Mouse (Mus musculus) mouse trophoblast stem cell (cell line): ENCODE results near the gene Gpc6.

Experiments used
- in situ Hi-C, 2 experiments: fragments of 300-500 bp; cut with MseI, MboI; formaldehyde crosslinking; loops; 2 replicates in 1 of 2; 3 replicates in 1 of 2; pipeline ENCODE4 v1.15.1; 2025

Gpc6 gene

DNA sequence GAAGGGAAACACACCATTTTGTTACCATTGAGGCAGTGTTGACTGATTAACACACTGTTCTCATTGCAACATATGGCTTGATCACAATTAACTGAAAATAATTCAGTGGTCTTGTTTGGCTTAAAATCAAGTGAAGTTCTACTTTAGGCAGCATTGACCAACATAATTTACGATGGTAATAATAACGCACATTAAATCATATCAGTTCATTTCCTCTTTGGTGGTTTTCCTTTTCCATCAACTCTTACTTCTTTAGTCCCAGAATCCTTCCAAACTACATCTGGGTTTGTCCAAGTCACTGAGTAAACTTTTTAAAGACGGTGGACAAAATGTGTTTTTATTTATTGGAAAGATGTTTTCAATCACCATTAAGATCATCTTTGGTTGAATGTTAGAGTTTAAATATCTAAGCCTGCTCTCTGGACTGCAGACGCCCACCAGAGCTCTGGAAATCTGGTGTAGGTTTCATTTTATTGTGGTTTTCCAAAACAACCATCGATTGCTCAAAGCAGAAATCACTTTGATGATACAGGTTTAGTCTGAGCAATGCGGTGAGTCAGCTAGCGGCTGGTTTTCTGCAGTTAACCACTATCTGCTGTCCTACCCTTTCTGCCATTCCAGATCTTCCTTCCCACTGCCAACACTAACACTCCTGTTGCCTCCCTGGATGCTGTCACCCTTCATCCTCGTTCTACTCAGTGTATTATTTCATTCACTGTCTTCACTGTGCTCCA lies 314.7 kb downstream of the Gpc6 start:
- in situ Hi-C loops = no loop called here

DNA sequence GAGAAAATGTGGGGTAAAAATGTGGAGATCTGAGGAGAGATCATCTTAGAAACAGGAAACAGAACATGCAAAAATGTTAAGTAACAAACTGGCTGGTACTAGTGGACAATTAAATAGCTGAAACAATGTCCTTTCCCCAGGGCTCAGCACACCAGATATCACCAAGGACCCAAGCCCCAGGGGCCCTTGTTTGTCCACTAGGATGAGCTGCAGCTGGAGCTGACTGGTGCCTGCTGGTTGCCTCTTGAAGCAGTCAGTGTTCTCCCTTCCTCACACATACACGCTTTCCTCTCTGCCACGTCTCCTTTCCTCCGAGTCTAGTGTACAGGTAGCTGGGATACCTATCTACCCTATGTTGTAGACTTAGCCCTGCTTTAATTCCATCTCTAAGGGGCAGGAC lies 320.5 kb downstream of the Gpc6 start:
- in situ Hi-C loops = no loop called here

GRCm38 (mm10) chr14:117256192-117256591 lies 331.1 kb downstream of the Gpc6 start:
- in situ Hi-C loops = no loop called here

DNA sequence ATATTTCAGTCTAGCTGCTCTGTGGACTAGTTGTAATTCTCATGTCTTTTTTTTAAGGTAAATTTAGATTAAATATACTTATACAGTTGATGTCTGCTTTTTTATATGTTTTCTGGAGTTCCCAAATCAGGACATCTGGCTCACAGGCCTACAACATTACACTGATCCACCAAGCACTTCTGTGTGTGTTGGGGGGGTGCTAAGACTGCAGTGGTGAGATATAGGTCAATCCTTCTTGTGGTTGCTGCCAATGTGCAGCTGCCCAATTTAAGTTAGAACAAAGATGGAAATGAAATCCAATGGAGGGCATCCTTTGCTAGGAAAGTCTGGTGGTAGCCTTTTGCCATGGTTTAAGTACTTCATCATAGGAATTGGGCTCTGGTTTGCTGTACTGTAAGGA lies 340.5 kb downstream of the Gpc6 start:
- in situ Hi-C loops = no loop called here

DNA sequence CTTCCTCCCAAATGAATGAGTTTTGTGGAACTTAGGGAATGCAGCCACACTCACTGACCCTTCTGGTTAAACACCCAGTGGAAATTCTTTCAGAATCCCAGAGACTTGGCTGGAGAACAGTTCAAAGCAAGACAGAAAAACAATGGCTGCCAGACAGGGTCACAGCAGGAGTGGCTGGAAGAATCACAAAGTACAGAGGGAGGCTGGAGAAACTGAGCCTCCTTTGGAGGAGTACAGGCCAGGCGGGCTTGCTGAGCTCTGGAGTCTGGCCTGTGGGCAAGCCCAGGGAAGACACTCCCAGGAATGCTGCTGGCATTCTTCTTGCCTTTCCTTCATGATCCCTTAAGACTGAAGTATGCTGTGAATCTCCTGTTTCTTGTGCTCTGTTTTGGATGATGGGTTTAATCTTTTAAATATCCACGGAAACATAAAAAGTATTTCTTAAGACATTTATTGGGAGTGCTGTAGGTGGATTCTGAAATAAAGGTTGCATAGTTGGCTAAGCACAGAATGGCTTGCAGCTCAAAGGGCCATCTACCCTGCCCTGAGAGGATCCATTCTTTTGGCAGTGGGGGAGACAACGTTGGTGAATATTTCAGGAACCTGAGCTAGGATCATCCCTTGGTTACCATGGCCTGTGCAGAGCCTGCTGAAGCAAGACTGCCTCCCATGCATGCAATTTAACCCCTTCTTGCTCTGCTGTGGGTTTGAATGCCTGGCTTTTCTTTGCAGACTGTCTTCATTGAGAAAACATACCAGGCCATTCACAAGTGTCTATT lies 342.9 kb downstream of the Gpc6 start:
- in situ Hi-C loops = no loop called here

DNA sequence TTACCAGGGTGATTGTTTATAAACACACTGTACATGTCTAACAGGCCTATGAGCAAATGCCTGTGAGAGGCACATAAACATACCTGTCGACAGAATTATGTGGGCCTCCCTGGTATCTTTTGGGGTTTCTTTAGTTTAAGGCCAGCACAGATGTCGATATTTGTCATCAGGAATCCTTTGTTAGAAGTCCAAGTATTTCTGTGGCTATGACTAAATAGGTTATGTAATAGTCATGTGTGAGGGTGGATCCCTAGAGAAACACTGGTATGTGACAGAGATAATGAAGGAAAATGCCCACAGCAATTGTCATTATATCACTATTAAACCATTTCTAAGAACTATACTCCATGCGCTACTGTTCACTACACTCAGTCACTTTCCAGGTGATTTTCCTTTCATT lies 358.5 kb downstream of the Gpc6 start:
- in situ Hi-C loops = no loop called here

GRCm38 (mm10) chr14:117293746-117294145 lies 368.6 kb downstream of the Gpc6 start:
- in situ Hi-C loops = no loop called here

GRCm38 (mm10) chr14:117296207-117296838 lies 371.2 kb downstream of the Gpc6 start:
- in situ Hi-C loops = no loop called here

DNA sequence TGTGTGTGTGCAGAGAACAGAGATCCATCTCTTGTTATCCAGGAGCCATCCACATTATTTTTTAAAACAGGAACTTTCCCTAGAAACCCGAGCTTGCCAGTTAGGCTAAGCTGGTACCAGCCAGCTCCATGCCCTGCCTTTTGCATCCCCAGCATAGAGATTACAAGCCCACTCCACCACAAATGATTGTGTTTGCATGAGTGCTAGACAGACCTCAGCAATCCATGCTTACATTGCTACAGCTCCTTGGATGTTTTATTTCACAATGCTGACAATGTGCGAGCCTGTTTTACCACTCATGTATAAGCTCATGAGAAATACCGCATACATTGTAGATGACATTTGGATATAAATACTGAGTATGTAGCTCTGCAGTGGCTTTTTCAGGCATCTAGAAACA lies 375.9 kb downstream of the Gpc6 start:
- in situ Hi-C loops = no loop called here

GRCm38 (mm10) chr14:117303901-117304722 lies 379.0 kb downstream of the Gpc6 start:
- in situ Hi-C loops = no loop called here

DNA sequence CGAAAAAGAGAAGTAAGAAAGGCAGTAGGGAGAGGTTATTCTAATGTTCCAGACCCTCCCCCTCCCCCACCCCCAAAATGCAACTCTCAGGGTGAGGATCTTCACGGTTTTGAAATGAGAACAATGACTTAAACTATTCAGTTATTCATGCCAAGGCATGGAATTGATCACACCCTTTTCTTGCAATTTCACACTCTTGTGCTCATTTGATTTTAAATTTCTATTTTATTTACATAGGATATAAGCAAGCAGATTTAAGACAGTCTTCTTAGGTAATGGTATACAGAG lies 379.6 kb downstream of the Gpc6 start:
- in situ Hi-C loops = no loop called here

DNA sequence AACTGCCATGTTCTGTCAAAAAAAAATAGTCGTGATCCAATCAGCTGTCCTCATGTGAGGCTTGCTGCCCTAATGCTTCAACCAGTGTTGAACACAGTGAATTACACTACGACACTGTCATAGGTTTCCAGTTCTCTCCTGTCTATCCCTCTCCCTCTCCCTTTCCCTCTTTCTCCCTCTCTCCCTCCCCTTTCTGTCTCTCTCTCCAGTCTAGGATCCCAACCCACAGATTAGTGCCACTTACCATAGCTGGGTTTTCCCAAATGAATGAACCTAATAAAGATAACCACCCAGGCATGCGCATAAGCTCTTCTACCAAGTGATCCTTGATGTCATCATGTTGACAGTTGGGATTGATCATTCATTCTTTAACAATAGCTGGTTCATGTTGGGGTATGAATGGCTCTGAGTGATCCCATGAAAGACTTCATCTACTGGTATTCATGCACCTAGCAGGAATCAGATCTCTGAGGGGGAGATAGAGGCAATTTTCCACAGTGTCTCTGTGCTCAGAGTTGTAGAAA lies 384.9 kb downstream of the Gpc6 start:
- in situ Hi-C loops = no loop called here

DNA sequence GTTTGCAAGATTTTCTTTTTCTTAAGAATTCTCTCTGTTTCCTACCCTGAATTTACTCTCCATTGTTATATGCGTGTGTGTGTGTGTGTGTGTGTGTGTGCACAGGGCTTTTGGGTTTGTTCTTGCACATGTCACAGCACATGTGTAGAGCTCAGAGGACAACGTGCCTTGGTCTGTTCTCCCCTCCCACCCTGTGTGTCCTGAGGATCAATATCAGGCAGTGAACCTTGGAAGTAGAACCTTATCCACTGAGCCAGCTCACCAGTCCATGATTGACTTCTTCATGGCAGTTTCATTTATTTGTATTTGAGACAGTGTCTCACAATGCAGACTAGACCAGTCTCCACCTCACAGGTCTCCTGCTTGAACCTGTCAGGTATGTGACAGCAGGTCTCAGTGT lies 399.1 kb downstream of the Gpc6 start:
- in situ Hi-C loops = no loop called here

- in situ Hi-C loops = no loop called here
Measured at GRCm38 (mm10) chr14:117332256-117332655, 407.1 kb downstream of the Gpc6 start.

DNA sequence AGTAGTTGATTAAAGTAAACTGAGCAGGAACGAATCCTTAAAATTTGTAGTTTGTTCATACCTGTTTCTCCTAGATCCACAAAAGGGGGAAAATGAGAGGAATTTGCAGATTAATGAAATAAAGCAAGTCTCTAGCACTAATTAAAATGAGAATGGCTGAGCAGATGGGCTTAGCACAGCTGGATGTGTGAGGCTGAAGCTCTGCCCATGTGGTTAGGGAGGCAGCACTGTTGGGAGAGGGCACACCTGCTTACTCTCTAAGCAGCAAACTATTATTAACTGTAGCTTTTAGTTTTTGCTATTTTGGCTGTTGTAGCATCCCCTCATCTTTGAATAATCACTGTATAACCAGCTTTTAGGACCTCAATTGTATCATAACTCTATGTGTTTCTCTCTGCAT lies 412.2 kb downstream of the Gpc6 start:
- in situ Hi-C loops = no loop called here

- in situ Hi-C loops = no loop called here
Measured at GRCm38 (mm10) chr14:117340549-117340948, 415.4 kb downstream of the Gpc6 start.

DNA sequence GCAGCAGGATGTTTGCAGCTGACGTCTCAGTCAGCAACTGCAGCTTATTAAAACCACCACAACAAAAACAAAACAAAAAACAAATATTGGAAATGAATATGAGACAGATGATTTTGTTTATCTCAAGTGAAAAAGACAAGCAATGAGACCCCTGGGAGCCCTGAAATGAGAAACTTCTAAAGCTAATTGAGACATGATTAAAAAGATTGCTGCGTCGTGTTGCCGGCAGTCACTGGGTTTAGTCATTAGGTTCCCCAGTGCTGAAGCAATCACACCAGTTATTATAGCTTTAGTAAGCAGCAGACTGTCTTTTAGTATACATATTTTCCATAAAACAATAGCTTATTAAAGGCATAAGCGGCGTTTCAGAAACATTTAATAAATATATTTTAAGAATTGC lies 419.4 kb downstream of the Gpc6 start:
- in situ Hi-C loops = no loop called here

DNA sequence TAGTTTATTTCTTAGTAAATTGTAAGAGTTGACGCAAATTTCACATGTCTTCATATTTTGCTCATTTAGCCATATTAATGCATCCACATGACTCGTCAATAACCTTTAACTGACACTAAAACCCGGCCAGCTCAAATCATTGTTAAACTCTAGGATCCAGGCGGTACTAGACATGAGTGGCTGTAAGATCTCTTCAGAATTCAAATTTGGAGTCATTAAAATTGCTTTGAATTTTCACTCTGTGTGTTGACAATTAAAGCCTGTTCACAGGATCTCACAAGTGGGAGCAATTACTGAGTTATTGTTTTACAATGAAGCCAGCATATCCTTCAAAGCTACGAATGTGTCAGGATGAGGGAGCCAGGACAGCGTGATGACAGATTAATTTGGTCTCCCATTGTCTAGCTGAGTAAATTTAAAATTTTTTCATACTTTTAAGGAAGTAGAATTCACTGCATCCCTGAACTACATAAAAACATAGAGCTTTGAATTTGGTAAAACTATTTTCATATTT lies 421.3 kb downstream of the Gpc6 start:
- in situ Hi-C loops = no loop called here

DNA sequence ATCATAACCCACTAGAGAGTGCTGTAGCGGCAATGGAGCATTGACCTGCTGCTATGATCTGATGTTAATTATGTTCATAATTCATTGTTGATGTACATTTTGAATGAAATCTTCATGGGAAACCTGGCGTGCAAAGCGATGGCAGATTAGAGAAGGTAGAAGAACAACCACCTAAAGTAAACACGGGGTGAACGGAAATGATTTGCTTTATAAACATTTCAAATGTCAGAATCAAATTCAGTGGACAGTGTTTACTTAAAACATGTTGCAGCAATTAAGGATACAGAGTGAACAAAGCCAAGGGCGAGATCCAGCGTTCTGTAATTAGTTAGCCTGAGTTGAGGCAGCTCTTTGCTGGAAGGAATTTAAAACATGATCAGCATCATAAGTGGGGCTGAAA lies 426.2 kb downstream of the Gpc6 start:
- in situ Hi-C loops = no loop called here

GRCm38 (mm10) chr14:117361155-117361964 lies 436.2 kb downstream of the Gpc6 start:
- in situ Hi-C loops = no loop called here

GRCm38 (mm10) chr14:117361965-117362309 lies 436.8 kb downstream of the Gpc6 start:
- in situ Hi-C loops = no loop called here
